In the genomic region with DNA sequence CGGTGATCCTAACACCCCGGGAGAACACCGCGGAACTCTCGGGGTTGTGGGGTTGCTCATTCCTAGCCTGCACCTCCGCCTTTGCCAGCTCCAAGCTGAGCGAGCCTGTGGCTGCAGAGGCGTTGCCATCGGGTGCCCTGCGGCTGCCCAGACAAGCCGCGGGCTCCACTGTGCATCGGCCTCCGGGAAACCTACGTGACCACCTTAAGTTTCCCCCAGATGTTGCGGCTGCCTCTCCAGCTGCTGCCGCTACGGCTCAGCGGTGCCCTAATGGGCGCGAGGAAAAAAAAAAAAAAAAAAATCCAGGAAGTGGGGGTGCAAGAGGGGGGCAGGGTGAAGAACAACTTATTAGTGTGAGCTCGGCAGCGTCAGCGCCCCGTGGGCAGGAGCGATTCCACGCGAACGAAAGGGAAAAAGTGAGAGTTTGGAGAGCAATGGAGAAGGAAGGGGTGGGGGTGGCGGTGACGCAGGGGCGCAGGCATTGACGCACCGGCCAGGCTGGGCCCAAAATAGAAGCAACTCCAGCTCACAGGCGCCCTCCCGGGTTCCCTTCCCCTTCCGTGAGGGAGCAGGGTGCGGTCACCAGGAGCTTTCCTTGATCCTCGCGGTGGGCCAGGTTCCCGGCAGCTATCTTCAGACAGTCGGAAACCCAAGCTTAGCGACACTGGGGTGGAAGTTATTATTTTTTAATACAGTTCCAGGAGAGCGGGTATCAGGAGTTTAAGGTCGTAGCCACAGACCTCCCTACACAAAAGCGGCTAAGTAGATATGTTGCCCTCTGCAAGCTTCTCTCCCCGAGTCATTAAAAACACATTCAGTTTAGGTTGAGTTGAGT, we compare ENCODE assay signal across 8 mouse cellular contexts. TPM values are rescaled to one million over a fixed set of nuclear protein-coding genes. Genes with fewer than 3 reads are reported as not detected.
DNase-seq lines count a peak whose midpoint lies in the region; ATAC-seq and TF ChIP-seq lines count a peak whose summit lies in the region.

No protein-coding gene starts in this region.

- no peak for TF ChIP-seq POLR2A in testis, adult 2 months (IDR thresholded peaks at IDR 0.05; ENCODE audit: control insufficient read depth, low read depth, low read length)
- TF ChIP-seq POLR2A in small intestine, adult 2 months (IDR thresholded peaks at IDR 0.05; ENCODE audit: low read depth, low read length): peak; percentile 56; the same call in 1 of the 2 replicates

- H3K4me1 ChIP-seq in testis, adult 2 months (ENCODE audit: control insufficient read depth, insufficient read depth, low read length): peaks cover 16% of the 10 kb centered on the region
- H3K4me1 ChIP-seq in intestine, embryonic 14.5 days (replicated peaks; ENCODE audit: control insufficient read depth, insufficient read depth, low read length): peaks cover 5% of the 10 kb centered on the region
- no peaks in the 10 kb centered on the region for H3K4me1 ChIP-seq in limb, embryonic 11.5 days (ENCODE audit: control insufficient read depth, insufficient read depth, low read length)
- H3K4me1 ChIP-seq in midbrain, embryonic 12.5 days: peaks cover 34% of the 10 kb centered on the region
- peaks cover 2% of the 10 kb centered on the region; the same call in 1 of the 2 replicates for H3K4me1 ChIP-seq in small intestine, adult 2 months (ENCODE audit: control insufficient read depth, insufficient read depth, insufficient read length, low read length)

- under 1% methylated on average over 47 of the region's 47 CpGs for WGBS in intestine, embryonic 14.5 days
- under 1% methylated on average over 47 of the region's 47 CpGs for WGBS in limb, embryonic 11.5 days
- under 1% methylated on average over 47 of the region's 47 CpGs for WGBS in midbrain, embryonic 12.5 days
- WGBS in small intestine, adult 2 months: under 1% methylated on average over 47 of the region's 47 CpGs

- ATAC-seq in intestine, embryonic 14.5 days (replicated peaks; ENCODE audit: low FRiP score, low TSS enrichment, low read depth): peak; percentile 47
- peak; percentile 45 for ATAC-seq in limb, embryonic 11.5 days (ENCODE audit: insufficient number of reproducible peaks, low FRiP score, low TSS enrichment, low read depth)
- ATAC-seq in midbrain, embryonic 12.5 days (ENCODE audit: low FRiP score, low read depth): peak; percentile 40

- 0 out of 2 replicates have a peak overlapping the region, but pooled peaks have one; percentile 18 for H3K27ac ChIP-seq in testis, adult 2 months (ENCODE audit: control insufficient read depth, insufficient read depth, low read depth, low read length)
- peak overlapping the region; percentile 57 for H3K27ac ChIP-seq in intestine, embryonic 14.5 days (ENCODE audit: low read depth)
- peak overlapping the region; percentile 38; the same call in 1 of the 2 replicates for H3K27ac ChIP-seq in limb, embryonic 11.5 days (replicated peaks; ENCODE audit: low read depth, low read length)
- H3K27ac ChIP-seq in midbrain, embryonic 12.5 days (replicated peaks): no peak overlapping the region
- peak overlapping the region; percentile 71 for H3K27ac ChIP-seq in small intestine, adult 2 months (ENCODE audit: insufficient read depth, low read depth, low read length)

- H3K27me3 ChIP-seq in testis, adult 2 months (ENCODE audit: control insufficient read depth, insufficient read depth, low read length): 0 out of 2 replicates have a peak, but pooled peaks cover 2% of the 10 kb centered on the region
- H3K27me3 ChIP-seq in intestine, embryonic 14.5 days (replicated peaks; ENCODE audit: control insufficient read depth, insufficient read depth, low read length): peaks cover 23% of the 10 kb centered on the region
- peaks cover 16% of the 10 kb centered on the region for H3K27me3 ChIP-seq in limb, embryonic 11.5 days (ENCODE audit: control insufficient read depth, insufficient read depth, low read length)
- peaks cover 65% of the 10 kb centered on the region for H3K27me3 ChIP-seq in midbrain, embryonic 12.5 days
- H3K27me3 ChIP-seq in small intestine, adult 2 months (ENCODE audit: control insufficient read depth, insufficient read depth, low read length): no peaks in the 10 kb centered on the region

- no peak for TF ChIP-seq CTCF in testis, adult 2 months (IDR thresholded peaks at IDR 0.05; ENCODE audit: control insufficient read depth, insufficient read depth, insufficient replicate concordance, low read depth, low read length)
- 0 out of 2 replicates have a peak, but pooled peaks have one; percentile 5 for TF ChIP-seq CTCF in small intestine, adult 2 months (IDR thresholded peaks at IDR 0.05; ENCODE audit: extremely low read depth, insufficient read length, insufficient replicate concordance, low read depth, low read length)

- H3K9ac ChIP-seq in intestine, embryonic 14.5 days (ENCODE audit: low read length): peak overlapping the region; percentile 49
- peak overlapping the region; percentile 58 for H3K9ac ChIP-seq in limb, embryonic 11.5 days (ENCODE audit: low read length)
- H3K9ac ChIP-seq in midbrain, embryonic 12.5 days (replicated peaks): peak overlapping the region; percentile 65

- no peak for DNase-seq in testis, postnatal 14 days (ENCODE audit: low spot score)
- DNase-seq in embryo, embryonic 10.5 days (ENCODE audit: low spot score): peak; percentile 81
- peak; percentile 70 to 72 for DNase-seq in gastrocnemius, postnatal 36 days
- peak; percentile 85 for DNase-seq in intestine, embryonic 14.5 days (ENCODE audit: low spot score)
- peak; percentile 83 for DNase-seq in limb, embryonic 11.5 days (ENCODE audit: low spot score)

- H3K4me3 ChIP-seq in testis, adult 2 months (ENCODE audit: control insufficient read depth, low read depth, low read length): peak overlapping the region; percentile 62
- H3K4me3 ChIP-seq in intestine, embryonic 14.5 days (ENCODE audit: low read depth, low read length): peak overlapping the region; percentile 75
- peak overlapping the region; percentile 87 for H3K4me3 ChIP-seq in limb, embryonic 11.5 days (ENCODE audit: low read depth, low read length)
- H3K4me3 ChIP-seq in midbrain, embryonic 12.5 days: peak overlapping the region; percentile 80
- peak overlapping the region; percentile 80 for H3K4me3 ChIP-seq in small intestine, adult 2 months (ENCODE audit: low read depth, low read length)

- H3K4me2 ChIP-seq in intestine, embryonic 14.5 days (ENCODE audit: low read length): peak overlapping the region; percentile 77
- peak overlapping the region; percentile 96 for H3K4me2 ChIP-seq in limb, embryonic 11.5 days (ENCODE audit: low read depth, severe bottlenecking)
- H3K4me2 ChIP-seq in midbrain, embryonic 12.5 days (replicated peaks): peak overlapping the region; percentile 96

- no peaks in the 10 kb centered on the region for H3K36me3 ChIP-seq in testis, adult 2 months (ENCODE audit: control insufficient read depth, insufficient read depth, low read length)
- no peaks in the 10 kb centered on the region for H3K36me3 ChIP-seq in intestine, embryonic 14.5 days (ENCODE audit: control insufficient read depth, insufficient read depth, low read length)
- H3K36me3 ChIP-seq in limb, embryonic 11.5 days (ENCODE audit: control insufficient read depth, insufficient read depth, low read length): no peaks in the 10 kb centered on the region
- no peaks in the 10 kb centered on the region for H3K36me3 ChIP-seq in midbrain, embryonic 12.5 days
- no peaks in the 10 kb centered on the region for H3K36me3 ChIP-seq in small intestine, adult 2 months (ENCODE audit: control insufficient read depth, insufficient read depth, low read length)

- H3K9me3 ChIP-seq in intestine, embryonic 14.5 days (ENCODE audit: control insufficient read depth, low read length): no peaks in the 10 kb centered on the region
- no peaks in the 10 kb centered on the region for H3K9me3 ChIP-seq in limb, embryonic 11.5 days (ENCODE audit: control insufficient read depth, low read length)
- no peaks in the 10 kb centered on the region for H3K9me3 ChIP-seq in midbrain, embryonic 12.5 days

- intact Hi-C loops in gastrocnemius, postnatal 36 days (cut with DNase I): loop anchor here (5.0 to 10.0 kb wide), 2 partner anchors 198 to 246 kb away; no protein-coding TSS in a partner anchor

RNA-seq across cellular contexts. Expression of a gene that starts 7.2 kb away (rescaled TPM):
- polyA plus RNA-seq in testis, adult 2 months (2012; rRNA removed): 0.44 and 0.61 TPM in 2 replicates
- total RNA-seq in gastrocnemius, postnatal 36 days (2021): 1 to 10 TPM; 1.1 to 1.5 TPM
- 4.0 and 4.1 TPM in 2 replicates for polyA plus RNA-seq in intestine, embryonic 14.5 days (2014; fragmentation: Nextera tagmentation; extraction: Ambion mirVana)
- polyA plus RNA-seq in limb, embryonic 11.5 days (2014; fragmentation: Nextera tagmentation; extraction: Ambion mirVana): 7.7 and 8.8 TPM in 2 replicates
- 31.4 and 35.2 TPM in 2 replicates for polyA plus RNA-seq in midbrain, embryonic 12.5 days (2016; fragmentation: Nextera tagmentation; extraction: Ambion mirVana)
- polyA plus RNA-seq in small intestine, adult 2 months (2012; rRNA removed): 2.0 and 2.3 TPM in 2 replicates
